Mouse (Mus musculus): ENCODE measurements around the gene Acbd3.

DNA sequence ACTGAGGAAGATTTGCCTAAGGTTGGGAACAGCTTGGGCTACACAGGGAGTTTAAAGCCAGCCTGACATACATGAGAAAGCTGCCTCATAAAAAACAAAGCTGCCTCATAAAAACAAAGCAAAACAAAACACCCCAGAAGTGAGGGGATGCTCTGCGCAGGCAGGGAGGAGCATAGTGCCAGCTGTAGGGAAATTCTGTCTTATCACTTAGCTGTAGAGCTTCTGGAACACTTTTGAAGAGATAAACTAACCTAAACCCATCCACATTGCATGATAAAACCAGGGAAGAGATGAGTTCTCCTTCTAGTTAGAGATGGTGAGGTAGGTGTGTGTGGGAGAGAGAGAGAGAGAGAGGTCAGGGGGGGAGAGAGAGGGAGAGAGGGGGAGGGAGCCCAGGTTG, 3.2 kb upstream of the Acbd3 start:
- TF ChIP-seq GATA1 (IDR thresholded peaks at IDR 0.05; ENCODE audit: low read length) (no peak), TAL1 (IDR thresholded peaks at IDR 0.05; ENCODE audit: low read length) (no peak)
